Mouse (Mus musculus): Measurements from ENCODE around the gene Gls.

Gls gene

DNA sequence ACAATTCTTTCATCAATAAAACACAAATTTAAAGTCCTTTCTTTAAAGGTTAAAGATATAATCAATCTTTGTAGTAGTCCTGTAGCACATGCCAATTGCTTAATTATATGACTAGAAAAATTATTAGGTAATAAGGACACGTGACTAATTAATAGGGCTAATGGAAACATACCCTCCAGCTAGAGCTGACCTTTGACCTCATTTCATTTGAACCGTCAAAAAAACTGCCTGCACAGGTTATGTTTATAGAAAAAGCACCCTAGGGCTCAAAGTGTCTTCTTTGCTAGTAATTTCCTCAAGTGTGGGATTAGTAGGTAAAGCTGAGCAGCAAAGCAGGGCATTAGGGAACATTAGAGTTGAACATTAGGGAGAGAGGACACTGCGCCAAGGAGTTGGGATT is 9.2 kb upstream of the Gls start:
- no peak for DNase-seq

DNA sequence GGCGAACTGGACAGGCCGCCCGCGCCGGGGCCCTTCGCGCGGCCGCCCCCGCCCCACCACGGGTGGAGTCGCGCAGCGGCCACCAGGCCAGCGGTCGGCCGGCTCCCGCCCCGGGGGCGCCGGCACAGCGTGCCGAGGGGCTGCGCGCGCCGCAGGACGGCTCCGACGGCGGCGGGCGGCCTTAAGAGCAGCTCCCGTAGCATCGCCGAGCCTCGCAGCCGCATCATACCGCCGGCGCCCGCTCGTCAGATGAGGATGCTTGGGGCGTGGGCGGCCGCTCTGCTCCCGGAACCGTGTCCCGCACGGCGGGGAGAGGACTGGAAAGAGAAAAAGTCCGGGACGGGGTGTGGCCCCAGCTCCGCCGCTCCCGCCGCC is 279 bp downstream of the Gls start:
- no peak for DNase-seq

GRCm38 (mm10) chr1:52231939-52232765 is 880 bp downstream of the Gls start:
- peak; percentile 83 to 84 for DNase-seq

DNA sequence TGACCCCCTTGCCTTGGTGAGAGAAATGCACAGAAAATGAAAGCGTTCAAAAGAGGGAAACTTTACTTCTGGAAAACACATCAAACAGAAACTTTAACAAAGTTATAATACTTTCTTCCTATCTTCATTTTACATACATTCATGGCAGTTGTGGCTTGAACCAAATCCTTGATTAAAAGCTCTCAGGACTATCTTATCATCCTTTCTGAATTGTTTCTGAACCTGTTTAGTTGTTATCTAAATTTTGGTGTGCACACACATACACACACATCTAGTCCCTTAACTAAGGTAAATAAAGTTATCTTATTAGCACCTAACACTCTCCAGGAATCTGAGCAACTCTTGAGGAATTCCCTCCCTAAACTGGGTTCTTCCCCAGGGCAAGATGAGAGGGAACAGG is 2.6 kb downstream of the Gls start:
- no peak for DNase-seq

DNA sequence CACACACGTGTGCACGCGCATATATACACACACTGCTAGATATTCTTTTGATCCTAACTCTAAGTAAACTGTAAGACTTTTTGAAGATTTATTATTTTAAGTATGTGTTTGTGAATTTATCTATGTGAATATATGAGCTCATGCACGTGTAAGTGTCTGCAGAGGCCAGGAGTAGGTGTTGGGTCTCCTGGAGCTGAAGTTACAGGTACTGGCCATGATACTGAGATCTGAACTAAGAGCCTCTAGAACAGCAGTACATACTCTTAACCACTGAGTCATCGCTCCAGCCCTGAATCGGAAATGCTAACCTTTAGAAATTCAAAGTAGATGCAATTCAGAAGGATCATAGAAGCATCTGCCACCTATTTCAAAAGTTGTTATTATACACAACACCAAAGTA is 4.9 kb downstream of the Gls start:
- no peak for DNase-seq

GRCm38 (mm10) chr1:52226416-52226815 is 6.6 kb downstream of the Gls start:
- DNase-seq = no peak

GRCm38 (mm10) chr1:52216766-52217165 is 16.3 kb downstream of the Gls start:
- DNase-seq = peak; percentile 9 to 23

DNA sequence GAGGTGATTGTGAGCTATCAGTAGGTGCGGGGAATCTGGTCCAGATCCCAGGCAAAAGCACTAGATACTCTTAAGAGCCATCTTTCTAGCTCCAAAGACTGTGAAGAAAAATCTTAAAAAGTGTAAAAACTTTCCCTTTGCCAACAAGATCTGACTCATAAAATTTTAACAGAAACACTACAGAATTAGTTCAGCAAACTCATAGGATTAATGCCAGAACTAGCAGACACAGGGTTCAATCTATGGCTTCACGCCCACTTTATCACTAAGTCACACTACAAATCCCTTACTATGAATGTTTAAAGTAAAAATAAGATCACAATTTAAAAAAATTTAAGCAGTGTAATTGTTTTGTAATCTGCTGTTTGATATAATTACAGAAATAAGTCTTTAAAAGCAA is 50.0 kb downstream of the Gls start:
- DNase-seq = no peak

DNA sequence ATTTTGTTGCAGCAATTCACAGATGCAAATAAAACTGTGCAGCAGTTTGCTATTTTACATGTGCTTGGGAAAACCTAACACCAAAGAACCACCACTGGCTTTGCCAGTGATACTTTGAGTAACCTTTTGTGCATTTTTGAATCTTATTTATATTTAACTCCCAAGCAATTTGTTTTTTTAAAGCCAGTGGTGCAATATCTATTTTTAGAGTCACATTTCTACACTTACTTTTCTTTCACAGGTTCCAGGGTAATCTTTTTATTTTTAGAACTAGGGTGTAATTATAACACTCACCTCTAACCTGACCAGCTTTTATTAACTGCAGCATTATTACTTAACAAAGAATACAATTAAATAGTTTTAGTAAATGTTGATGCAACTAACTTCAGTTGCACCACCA is 51.0 kb downstream of the Gls start:
- no peak for DNase-seq

GRCm38 (mm10) chr1:52179939-52180568 is 53.0 kb downstream of the Gls start:
- DNase-seq = no peak

GRCm38 (mm10) chr1:52176999-52177398 is 56.0 kb downstream of the Gls start:
- no peak for DNase-seq

GRCm38 (mm10) chr1:52175983-52176382 is 57.0 kb downstream of the Gls start:
- DNase-seq = no peak

DNA sequence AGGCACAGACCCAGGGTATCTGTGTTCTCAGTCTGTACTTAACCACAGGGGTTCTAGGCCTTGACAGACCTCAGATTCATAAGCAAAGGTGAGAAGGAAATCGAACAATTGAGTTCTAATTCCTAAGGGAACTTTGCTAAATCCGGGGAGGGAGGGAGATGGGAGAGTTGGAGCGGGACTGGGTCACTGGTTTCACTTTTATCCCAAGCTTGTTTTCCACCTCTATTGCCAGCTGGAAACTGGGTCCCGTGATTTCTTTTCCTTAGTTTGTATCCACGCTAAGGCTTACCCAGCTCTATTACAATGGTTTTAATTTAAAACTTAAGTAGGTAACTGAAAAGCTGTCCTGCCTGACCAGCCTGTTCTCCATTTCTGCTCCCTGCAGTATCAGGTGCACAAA is 57.7 kb downstream of the Gls start:
- no peak for DNase-seq

DNA sequence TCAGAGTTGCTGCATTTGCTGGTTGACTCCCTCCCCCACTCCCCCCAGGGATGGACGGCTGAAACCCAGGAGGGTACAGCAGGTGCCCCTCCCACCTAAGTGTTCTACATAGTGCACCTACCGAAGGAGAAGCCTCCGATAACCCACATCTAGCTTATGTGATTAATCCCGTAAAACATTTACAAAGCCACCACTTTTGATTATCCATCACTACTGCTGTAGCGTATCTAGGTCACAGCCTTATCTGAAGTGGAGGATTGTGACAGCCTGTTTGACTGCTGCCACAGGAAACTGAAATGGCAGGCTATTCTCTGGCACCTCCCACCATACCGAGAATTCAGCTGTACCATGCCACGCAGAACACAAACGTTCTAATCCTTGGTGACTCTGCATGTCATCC is 61.8 kb downstream of the Gls start:
- no peak for DNase-seq

DNA sequence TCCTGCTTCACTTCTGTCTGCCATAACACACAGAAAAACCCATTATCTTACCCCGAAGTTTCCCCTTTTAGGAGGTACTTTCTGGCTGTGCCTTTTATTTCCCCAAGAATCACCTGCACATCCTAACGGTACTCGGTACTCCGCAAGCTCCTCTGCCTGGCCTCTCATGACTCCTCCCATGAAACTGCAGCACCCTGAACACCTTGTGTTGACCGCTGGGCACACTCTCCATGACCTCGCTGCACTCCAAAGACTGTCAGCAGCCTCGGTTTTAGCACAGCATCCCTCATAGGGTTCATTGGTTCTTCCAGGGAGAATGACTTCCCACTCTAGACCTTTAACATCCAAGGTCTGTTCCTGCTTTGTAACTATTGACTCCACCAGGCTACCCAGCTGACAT is 62.3 kb downstream of the Gls start:
- DNase-seq = no peak

- DNase-seq = peak; percentile 45 to 65
These were observed 63.0 kb downstream of the Gls start for GRCm38 (mm10) chr1:52170057-52170456.

DNA sequence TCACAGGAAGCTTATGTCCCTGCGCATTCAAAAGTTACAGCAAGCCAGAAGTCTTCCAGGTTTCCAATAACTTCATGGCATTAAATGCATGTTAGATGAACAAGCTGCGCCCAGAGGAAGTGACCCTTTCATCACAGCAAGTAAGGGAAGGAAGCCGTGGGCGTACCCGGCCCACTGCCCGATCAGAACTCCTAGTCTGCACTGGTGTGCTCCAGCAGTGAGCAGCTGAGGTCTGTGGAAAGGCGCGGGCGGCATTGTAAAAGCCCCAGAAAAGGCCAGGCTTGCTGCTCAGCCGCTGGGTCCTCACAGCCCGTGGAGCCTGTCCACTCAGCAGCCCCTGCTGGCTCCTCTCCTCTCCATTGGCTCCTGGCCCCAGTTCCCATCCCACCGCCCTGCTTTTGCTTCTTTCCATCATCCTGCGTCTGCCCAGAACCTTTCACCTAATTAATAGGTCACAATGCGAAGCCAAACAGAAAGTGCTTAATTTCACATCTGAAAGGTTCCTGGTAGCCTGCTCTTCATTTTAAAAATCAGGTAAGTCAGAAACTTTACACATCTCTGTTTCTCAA is 66.3 kb downstream of the Gls start:
- peak; percentile 45 to 58 for DNase-seq

GRCm38 (mm10) chr1:52163707-52164457 is 69.2 kb downstream of the Gls start:
- no peak for DNase-seq

GRCm38 (mm10) chr1:52161151-52161550 is 71.9 kb downstream of the Gls start:
- no peak for DNase-seq

- no peak for DNase-seq
These were observed 74.3 kb downstream of the Gls start for GRCm38 (mm10) chr1:52158490-52159381.

DNA sequence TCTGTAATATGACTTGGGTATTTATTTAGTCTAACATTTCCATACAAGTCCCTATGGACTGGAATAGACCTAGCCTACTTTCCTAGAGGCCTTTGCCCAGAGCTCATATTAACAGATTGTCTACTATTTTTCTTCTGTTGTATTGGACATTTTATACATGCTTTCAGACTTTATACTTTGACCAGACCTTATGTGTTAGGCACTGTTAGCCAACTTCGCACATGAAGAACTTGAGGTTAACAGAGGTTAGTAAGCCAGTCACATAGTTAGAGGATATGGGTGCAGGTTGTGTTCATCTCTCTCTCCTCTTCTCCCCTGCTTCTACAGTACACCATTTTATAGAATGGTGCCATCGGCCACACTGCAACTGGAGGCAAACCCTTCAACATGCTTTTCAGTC is 75.0 kb downstream of the Gls start:
- DNase-seq = no peak

- DNase-seq = no peak
These were observed 76.7 kb downstream of the Gls start for GRCm38 (mm10) chr1:52156351-52156750.

Data from cerebellum, postnatal 10 days (tissue).